Mouse (Mus musculus) urinary bladder, postnatal 10 days (tissue): ENCODE results near the gene Nxnl2.
A peak's percentile ranks its signal among the peaks of the same experiment; 100 is the strongest.

ENCODE experiments used
- DNase-seq: peaks from one replicate; pipeline ENCODE4 v3.0.0; 2022; ENCODE audit warnings: low spot score

Nxnl2 gene

DNA sequence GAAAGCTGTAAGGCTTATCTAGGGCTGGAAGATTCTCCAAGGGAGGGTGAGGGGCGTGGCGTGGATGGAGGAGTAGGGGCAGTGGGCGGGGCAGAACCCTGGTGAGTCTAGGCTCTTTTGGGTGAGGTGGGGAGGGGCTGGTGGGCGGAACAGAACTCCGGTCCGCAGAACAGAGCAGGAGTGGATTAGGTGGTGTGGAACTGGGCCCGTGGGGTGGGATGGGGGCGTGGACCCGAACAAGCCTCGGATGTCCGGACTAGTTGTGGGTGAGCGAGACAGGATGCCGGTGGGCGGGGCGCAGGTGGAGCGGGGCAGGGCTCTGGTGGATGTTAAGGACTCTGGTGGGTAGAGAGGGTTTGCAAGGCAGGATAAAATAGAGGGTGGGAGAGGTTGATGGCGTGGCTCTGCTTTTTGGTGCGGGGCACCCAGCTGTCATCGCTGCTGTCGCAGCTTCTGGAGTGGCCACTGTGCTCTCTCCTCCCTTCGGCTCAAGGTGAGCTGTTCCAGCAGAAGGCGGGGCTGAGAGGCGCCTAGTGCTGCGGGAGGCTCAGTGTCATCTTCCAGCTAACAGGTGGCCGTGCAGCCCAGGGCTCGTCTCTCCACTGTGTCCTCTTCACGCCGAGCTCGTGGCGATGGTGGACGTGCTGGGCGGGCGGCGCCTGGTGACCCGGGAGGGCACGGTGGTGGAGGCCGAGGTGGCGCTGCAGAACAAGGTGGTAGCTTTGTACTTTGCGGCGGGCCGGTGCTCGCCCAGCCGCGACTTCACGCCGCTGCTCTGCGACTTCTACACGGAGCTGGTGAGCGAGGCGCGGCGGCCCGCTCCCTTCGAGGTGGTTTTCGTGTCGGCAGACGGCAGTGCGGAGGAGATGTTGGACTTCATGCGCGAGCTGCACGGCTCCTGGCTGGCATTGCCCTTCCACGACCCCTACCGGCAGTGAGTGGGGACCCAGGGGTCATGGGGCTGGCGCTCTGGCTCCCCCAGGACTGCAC is at the start of gene Nxnl2:
Nxnl2 (plus strand) TSS at position 332 of the 990 bp plus-strand sequence.
- DNase-seq = peak; percentile 14

DNA sequence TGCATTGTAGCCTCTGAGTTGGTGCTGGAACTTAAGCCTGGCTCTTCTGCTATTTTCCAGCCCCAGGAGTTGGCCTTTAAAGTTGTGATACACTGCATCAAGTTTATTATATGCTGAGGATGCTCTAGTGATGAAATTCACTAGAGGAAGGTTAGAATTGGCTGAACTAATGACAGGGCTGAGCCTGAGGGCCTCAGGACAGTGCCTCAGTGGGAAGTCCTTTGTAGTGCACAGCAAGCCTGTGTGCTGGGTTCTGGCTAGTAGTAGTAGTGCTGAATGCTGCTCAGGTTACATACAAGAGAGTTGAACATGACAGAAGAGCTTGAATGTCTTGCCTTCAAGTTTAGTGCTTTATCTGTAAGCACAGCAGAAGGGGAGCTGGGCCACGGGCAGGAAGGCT is 48.9 kb upstream of the Nxnl2 start:
- no peak for DNase-seq

DNA sequence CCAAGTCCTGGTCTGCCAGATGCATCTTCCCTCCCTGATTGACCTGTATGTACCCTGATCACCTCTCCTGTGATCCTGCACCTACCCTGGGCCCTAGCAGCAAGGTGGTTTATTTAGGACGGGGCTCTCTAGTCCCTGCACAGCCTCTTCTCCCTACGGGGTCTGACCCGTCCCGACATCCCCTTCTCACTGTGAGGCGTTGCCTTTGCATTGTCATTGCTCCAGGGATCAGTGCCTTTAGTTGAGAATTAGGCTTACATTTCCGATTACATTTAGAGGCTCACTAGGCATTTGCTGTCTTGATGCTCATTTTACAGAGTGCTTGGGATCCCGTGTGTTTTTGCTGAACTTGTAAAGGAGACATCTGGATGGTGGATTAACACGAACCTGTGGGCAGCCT is 48.1 kb upstream of the Nxnl2 start:
- no peak for DNase-seq

- no peak for DNase-seq
Measured at GRCm38 (mm10) chr13:51125357-51125756, 45.5 kb upstream of the Nxnl2 start.

DNA sequence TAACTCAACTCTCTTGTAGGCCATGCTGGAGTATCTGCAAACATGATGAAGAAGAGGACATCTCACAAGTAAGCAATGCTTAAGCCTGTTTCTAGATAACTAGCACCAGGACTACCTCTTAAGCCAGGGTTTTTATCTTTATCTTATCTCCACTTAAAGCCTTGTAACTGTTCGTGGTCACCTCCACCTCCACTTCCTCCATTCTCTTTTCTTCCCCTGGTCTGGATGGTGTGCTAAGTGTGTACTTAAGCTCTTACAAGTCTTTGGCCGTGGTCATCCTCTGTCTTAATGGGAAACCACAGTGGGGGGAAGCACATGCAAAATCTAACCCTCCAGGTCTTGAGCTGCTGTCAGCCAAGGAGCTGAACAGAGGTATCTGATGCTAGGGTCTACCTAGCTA is 42.9 kb upstream of the Nxnl2 start:
- no peak for DNase-seq

- no peak for DNase-seq
Measured at GRCm38 (mm10) chr13:51128417-51128816, 42.4 kb upstream of the Nxnl2 start.

DNA sequence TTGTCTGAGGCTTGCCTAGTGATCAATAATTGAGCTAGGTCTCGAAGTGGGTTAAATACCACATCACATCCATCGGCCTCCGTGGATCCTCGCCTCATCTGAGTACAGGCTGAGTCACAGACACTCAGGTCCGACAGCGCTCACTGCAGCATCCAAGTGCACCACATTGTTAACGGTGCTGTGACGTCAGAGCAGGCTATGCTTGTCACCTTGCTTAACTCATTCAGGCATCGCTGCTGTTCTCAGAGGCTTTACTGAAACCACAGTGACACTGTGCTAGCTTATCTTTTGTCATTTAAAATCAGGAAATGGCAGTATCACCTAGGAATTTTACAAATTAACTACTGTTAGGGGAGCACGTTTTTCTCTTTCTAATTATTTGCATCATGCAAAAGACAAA is 39.6 kb upstream of the Nxnl2 start:
- DNase-seq = no peak

GRCm38 (mm10) chr13:51136315-51136714 is 34.5 kb upstream of the Nxnl2 start:
- DNase-seq = no peak

DNA sequence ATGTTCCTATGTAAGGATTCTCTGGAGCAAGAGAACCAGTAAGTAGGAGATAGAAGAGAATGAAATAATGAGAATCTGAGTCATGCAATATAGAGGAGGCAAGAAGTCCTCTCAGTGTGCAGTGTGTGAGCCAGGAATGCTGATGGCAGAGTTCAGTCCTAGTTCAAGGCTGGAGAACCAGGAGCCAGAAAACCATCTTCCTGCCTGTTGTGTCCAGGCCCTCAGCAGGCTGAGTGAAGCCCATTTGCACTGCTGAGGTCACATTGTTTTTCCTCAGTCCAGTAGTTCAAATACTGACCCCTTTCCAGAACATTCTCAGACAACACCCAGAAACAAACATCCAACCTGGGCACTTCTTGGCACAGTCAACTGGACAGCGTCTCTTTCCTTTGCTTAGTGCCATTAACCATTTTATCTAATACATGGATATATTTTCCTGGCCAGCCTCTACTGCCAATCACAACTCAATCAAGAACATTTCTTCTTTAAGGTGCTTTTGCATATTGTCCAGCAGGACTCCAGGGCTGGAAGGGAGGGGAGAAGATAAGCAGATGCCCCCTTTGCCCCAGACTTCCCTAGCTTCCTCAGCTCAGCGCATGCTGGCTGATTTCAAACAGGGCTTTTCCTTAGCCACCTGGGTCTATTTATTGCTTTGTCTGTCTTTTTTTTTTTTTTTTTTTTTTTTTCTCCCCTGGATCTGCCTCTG is 33.7 kb upstream of the Nxnl2 start:
- no peak for DNase-seq

DNA sequence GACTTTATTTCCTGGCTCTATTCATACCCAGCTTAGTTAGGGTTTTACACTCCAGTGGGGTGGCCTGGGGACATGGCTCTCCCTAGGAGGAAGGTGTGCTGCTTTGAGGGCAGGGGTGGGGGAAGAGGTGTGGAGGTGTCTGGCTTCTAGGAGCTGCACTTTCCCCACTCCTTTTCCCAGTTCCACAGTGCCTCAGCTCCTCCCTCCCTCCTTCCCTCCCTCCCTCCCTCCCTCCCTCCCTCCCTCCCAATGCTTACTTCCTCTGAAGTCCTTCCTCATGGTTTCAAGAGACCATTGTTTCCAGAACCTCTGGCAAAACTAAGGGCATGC is 33.2 kb upstream of the Nxnl2 start:
- DNase-seq = no peak

DNA sequence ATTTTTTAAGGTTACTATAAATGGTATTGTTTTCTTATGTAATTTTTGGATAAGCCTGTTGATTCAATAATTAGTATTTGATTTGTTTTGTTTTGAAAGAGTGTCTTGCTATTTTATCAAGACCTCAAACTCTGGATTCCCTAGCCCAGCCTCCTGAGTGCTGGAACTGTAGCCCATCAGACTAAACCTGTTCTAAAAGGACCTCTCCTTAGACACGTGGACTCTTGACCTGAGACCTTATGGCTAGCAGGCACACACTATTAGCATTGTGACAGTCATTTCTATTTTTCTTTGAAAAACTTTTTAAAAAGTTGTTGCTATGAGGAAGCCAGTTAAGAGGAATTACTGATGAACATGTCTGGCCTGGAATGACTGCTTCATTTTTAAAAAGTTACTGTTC is 23.7 kb upstream of the Nxnl2 start:
- DNase-seq = no peak

- DNase-seq = no peak
Measured at GRCm38 (mm10) chr13:51152966-51153669, 17.7 kb upstream of the Nxnl2 start.

- DNase-seq = no peak
Measured at GRCm38 (mm10) chr13:51153670-51154030, 17.2 kb upstream of the Nxnl2 start.

DNA sequence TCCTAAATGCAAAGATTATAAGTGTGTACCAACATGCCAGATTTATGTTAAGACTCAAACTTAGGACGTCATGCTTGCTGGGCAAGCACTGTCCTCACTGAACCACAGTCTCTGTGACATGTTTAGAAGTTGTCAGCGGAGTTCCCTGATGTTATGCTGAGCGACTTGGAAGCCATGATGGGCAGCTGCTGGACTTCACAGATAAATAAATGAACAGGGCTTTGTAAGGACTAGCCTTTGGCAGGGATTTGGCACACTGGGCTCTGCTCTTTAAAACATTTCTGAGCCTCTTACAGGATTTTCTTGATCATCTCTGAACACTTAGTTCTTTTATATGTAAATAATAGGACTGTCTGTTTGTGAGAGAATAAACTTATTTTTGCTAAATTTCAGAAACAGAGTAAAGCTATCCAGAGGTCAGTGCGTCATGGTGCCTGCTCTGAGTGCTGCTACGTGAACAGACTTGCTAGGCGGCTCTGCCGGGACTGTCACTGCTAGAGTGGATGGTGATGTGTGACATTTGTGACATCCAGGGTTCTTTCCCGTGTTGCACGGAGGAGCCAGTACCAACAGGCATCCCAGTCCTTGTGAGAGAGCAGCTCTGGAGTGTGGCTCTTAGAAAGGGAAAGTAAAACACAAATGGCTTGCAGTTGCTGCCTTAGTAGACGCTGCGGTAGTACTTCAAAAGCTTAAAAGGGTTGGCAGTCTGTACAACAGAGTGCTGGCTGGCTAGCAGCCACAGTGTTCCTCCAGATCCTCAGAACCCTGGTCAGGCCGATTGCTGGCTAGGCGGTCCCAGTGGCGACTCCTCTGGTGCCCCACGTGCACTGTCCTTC is 15.4 kb upstream of the Nxnl2 start:
- no peak for DNase-seq

DNA sequence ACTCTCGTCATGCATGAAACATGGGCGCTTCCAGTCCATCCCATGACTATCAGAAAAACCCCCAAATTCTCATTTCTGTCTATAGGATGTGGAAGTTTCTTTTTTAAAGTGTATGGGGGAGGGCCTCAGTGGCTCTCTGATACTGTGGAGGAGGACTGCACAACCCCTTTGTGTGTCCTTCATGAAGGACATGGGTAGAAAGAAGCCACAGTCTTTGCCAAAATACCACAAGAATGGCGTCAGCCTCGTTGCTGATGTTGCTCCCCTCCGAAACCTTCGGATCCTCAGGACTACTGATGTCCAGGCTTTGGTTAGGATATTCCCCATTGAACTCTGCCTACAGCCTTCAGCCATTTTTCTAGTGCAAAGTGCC is 14.8 kb upstream of the Nxnl2 start:
- DNase-seq = no peak

DNA sequence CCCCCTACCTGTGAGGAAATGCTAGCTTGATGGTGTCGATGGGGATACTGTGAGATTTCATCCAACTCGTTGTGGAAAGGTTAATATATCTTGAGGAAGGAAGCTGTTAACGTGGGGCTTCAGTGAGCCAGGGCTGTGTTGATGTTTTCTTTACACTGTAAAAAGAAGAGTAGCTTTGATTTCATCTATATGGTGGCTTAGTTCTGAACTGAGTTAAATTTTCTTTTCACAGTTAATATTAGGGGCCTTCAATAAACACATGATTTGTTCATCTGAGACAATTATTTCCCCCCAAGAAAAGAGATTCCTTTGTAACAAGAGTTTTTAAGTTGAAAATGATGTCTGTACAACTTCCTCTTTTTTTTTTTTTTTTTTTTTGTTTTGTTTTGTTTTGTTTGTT is 13.5 kb upstream of the Nxnl2 start:
- no peak for DNase-seq

GRCm38 (mm10) chr13:51161672-51162071 is 9.2 kb upstream of the Nxnl2 start:
- no peak for DNase-seq

DNA sequence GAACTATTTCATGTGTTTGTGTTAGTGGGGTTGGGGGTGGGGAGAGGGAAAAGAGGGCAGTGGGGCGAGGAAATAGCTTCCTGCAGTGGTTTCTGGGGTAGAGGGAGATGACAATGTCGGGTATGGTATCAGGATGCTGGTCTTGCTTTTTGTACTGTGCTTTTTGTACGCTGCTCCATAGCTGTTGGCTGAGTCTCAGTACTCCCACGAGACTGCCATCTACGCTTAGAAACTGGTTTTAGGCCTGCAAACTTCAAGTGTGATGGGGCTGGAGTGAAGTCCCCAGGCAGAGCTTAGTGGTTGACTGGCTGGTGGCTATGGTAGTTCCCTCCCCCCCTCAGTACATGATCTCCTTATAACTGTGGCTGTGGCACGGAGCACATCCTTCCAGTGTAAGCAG is 8.6 kb upstream of the Nxnl2 start:
- DNase-seq = no peak

GRCm38 (mm10) chr13:51166711-51167110 is 4.1 kb upstream of the Nxnl2 start:
- no peak for DNase-seq

DNA sequence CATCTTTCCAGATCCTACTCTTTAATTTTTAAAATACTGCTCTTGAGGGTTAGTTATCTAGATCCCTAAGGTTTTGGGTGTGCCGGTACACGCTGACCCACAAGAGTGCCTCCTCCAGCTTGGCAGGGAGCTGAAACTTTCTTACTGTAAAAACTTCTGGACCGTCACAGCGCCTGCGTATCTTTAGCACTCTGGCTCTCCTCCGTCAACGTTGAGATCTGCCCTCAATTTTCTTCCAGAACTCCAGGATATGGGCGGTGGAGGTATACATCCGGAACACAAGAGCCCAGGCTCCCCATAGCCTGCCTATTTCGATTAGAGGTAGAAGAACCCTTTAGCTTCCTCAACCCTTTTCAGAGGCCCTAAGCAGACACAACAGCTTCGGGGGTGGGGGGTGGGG is 607 bp upstream of the Nxnl2 start:
- no peak for DNase-seq

- no peak for DNase-seq
Measured at GRCm38 (mm10) chr13:51172601-51173000, 1.8 kb downstream of the Nxnl2 start.

GRCm38 (mm10) chr13:51178932-51179331 is 8.1 kb downstream of the Nxnl2 start:
- DNase-seq = no peak
